Mouse (Mus musculus) left cerebral cortex, postnatal 10 days (tissue): ENCODE measurements around the gene Jaml. TPM values are rescaled to one million over a fixed set of nuclear protein-coding genes. Genes with fewer than 3 reads are reported as not detected.

Experiments used
- DNase-seq, 2 experiments: peaks; one replicate each; pipeline ENCODE4 v3.0.0; 2021 to 2022; ENCODE audit warnings: low spot score in 2 of 2, mixed read lengths in 1 of 2; ENCODE audit errors: extremely low spot score in 1 of 2
- intact Hi-C: fragments of 180-260 bp; cut with DNase I; formaldehyde crosslinking; loops from one replicate; pipeline ENCODE4 v1.15.1; 2025
- total RNA-seq, 2 experiments: library from RNA; stranded (reverse); gene quantifications; 2 replicates each; pipeline ENCODE4 v1.2.3; 2021

Jaml gene
- total RNA-seq, 2 experiments from 2014 or later = 0.88 to 1.1 TPM

GRCm38 (mm10) chr9:45145533-45146266 lies 66.7 kb downstream of the Jaml start:
- DNase-seq = peak in 1 of 2 experiments; percentile 40
- intact Hi-C loops = loop anchor here (5.0 kb wide), 2 partner anchors 123 to 178 kb away; partner anchors contain the start of gene Ube4a

GRCm38 (mm10) chr9:45146267-45146597 lies 67.2 kb downstream of the Jaml start:
- intact Hi-C loops = loop anchor here (5.0 kb wide), 2 partner anchors 124 to 179 kb away; partner anchors contain the start of gene Ube4a
- DNase-seq = peak; percentile 69 to 73

DNA sequence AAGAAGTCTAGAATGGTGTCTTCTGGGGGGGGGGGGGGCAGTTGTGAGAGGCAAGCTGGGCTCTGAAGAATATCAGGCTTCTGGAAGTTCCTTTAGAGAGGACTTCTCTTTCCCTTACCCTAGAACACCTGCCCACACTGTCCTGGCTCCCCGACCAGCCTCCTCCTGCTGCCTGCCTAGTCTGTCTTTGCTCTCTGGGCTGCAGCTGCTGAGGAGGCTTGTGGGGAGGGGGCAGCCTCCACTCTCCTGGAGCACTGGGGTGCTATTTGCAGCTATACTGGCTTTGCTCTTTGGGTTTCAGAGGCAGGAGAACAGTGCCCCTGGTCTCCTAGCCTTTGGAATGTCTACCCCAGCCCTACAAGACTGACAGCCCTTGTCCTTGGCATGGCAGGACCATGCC lies 72.0 kb downstream of the Jaml start:
- intact Hi-C loops = no loop called here
- no peak for DNase-seq

GRCm38 (mm10) chr9:45153361-45153760 lies 74.4 kb downstream of the Jaml start:
- intact Hi-C loops = no loop called here
- DNase-seq = no peak

Other genes starting within 250 kb of the Jaml start
- 10 to 100 TPM; 43.2 to 49.7 TPM for gene Kmt2a, start 197.9 kb upstream of the Jaml start, total RNA-seq
- 100 to 1,000 TPM; 377 to 378 TPM for gene Atp5l, start 158.4 kb upstream of the Jaml start, total RNA-seq
- 100 to 1,000 TPM in 1 of 2 experiments, 10 to 100 TPM in 1; 96.1 to 101 TPM for gene Ube4a, start 113.6 kb upstream of the Jaml start, total RNA-seq
- gene Cd3g, start 98.8 kb upstream of the Jaml start, total RNA-seq = not detected
- gene Cd3d, start 97.4 kb upstream of the Jaml start, total RNA-seq = not detected
- not detected for gene Cd3e, start 69.6 kb upstream of the Jaml start, total RNA-seq
- 1 to 10 TPM in 1 of 2 experiments, under 1 TPM in 1; 0.95 to 1.4 TPM for gene Mpzl2, start 39.4 kb upstream of the Jaml start, total RNA-seq
- gene Mpzl3, start 24.0 kb upstream of the Jaml start, total RNA-seq = 1 to 10 TPM; 3.1 to 4.5 TPM
- 10 to 100 TPM; 89.1 to 97.5 TPM for gene Scn2b, start 38.6 kb downstream of the Jaml start, total RNA-seq
- gene Scn4b, start 59.2 kb downstream of the Jaml start, total RNA-seq = 10 to 100 TPM in 1 of 2 experiments, 1 to 10 TPM in 1; 4.4 to 11.9 TPM
- gene BC049352, start 102.8 kb downstream of the Jaml start, total RNA-seq = under 1 TPM in 1 of 2 experiments, not detected in 1; 0.32 TPM
- not detected for gene Tmprss4, start 124.9 kb downstream of the Jaml start, total RNA-seq
- 1 to 10 TPM; 2.2 to 2.4 TPM for gene Il10ra, start 190.0 kb downstream of the Jaml start, total RNA-seq
- not detected for gene Tmprss13, start 239.9 kb downstream of the Jaml start, total RNA-seq